Comparison of ENCODE assay signal across 8 mouse cellular contexts in the genomic region with DNA sequence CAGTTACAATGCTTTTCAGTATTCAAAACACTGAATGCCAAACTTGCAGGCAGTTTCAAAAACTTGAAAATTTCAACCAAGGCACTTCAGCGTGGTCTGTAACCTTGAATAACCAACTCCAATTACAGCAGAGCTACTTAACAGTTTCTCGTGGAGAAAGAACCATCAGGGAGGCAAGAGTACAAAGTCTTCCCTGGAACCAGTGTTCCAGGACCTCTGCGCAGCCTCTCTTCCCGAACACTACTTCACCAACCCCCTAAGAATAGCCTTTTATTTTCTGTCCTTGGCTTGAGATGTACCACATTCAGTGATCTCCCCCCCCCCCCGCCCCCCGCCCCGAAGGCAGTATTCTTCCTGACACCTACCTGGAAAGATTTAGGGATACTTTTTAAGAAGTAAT. TPM values are rescaled to one million over a fixed set of nuclear protein-coding genes. Genes with fewer than 3 reads are reported as not detected.
A peak's percentile ranks its signal among the peaks of the same experiment; 100 is the strongest.
DNase-seq lines count a peak whose midpoint lies in the region; ATAC-seq and TF ChIP-seq lines count a peak whose summit lies in the region.

No protein-coding gene starts in this region.

- no peak for TF ChIP-seq CTCF in kidney, adult 2 months (conservative IDR thresholded peaks at IDR 0.05; ENCODE audit: insufficient read depth, insufficient read length, low read depth, low read length)

- H3K27me3 ChIP-seq in embryonic facial prominence, embryonic 11.5 days (ENCODE audit: control insufficient read depth, insufficient read depth, low read length), result no peaks in the 10 kb centered on the region
- H3K27me3 ChIP-seq in kidney, adult 2 months (replicated peaks; ENCODE audit: control insufficient read depth, insufficient read depth, low read length), result no peaks in the 10 kb centered on the region; the same call in 1 of the 2 replicates
- H3K27me3 ChIP-seq in midbrain, embryonic 12.5 days, result peaks cover 4% of the 10 kb centered on the region

- no peaks in the 10 kb centered on the region for H3K9me3 ChIP-seq in embryonic facial prominence, embryonic 11.5 days (replicated peaks; ENCODE audit: control insufficient read depth, low read length)
- no peaks in the 10 kb centered on the region for H3K9me3 ChIP-seq in midbrain, embryonic 12.5 days

- no peak for TF ChIP-seq POLR2A in kidney, adult 2 months (IDR thresholded peaks at IDR 0.05; ENCODE audit: low read depth, low read length)

- no peak for ATAC-seq in embryonic facial prominence, embryonic 11.5 days (replicated peaks; ENCODE audit: insufficient number of reproducible peaks, low FRiP score, low TSS enrichment, low read depth)
- ATAC-seq in midbrain, embryonic 12.5 days (ENCODE audit: low FRiP score, low read depth), result no peak
- no peak for ATAC-seq in granulocyte monocyte progenitor cell, adult 5-6 weeks (replicated peaks; ENCODE audit: poor library complexity, severe bottlenecking)

- WGBS in embryonic facial prominence, embryonic 11.5 days, result 4% methylated on average over 7 of the region's 7 CpGs
- 2% methylated on average over 7 of the region's 7 CpGs for WGBS in kidney, adult 2 months
- 4% methylated on average over 6 of the region's 7 CpGs for WGBS in midbrain, embryonic 12.5 days

- peak overlapping the region; percentile 93 for H3K9ac ChIP-seq in embryonic facial prominence, embryonic 11.5 days (replicated peaks; ENCODE audit: low read length)
- peak overlapping the region; percentile 76 for H3K9ac ChIP-seq in midbrain, embryonic 12.5 days (replicated peaks)

- no peaks in the 10 kb centered on the region for H3K4me1 ChIP-seq in embryonic facial prominence, embryonic 11.5 days (ENCODE audit: control insufficient read depth, insufficient read depth, low read length)
- peaks cover 10% of the 10 kb centered on the region; the same call in 1 of the 2 replicates for H3K4me1 ChIP-seq in kidney, adult 2 months (ENCODE audit: control insufficient read depth, insufficient read depth, low read length)
- peaks cover 25% of the 10 kb centered on the region for H3K4me1 ChIP-seq in midbrain, embryonic 12.5 days

- peak overlapping the region; percentile 92 for H3K4me3 ChIP-seq in embryonic facial prominence, embryonic 11.5 days (ENCODE audit: low read depth, low read length)
- H3K4me3 ChIP-seq in kidney, adult 2 months (ENCODE audit: insufficient read depth, low read depth, low read length), result peak overlapping the region; percentile 74
- peak overlapping the region; percentile 83 for H3K4me3 ChIP-seq in midbrain, embryonic 12.5 days

- no peaks in the 10 kb centered on the region; the same call in 1 of the 2 replicates for H3K36me3 ChIP-seq in embryonic facial prominence, embryonic 11.5 days (replicated peaks; ENCODE audit: control insufficient read depth, insufficient read depth, low read depth, low read length)
- no peaks in the 10 kb centered on the region for H3K36me3 ChIP-seq in kidney, adult 2 months (ENCODE audit: control insufficient read depth, insufficient read depth, low read length)
- H3K36me3 ChIP-seq in midbrain, embryonic 12.5 days, result peaks cover 9% of the 10 kb centered on the region; the same call in 1 of the 2 replicates

- no peak overlapping the region for H3K27ac ChIP-seq in embryonic facial prominence, embryonic 11.5 days (replicated peaks; ENCODE audit: low read depth, low read length)
- H3K27ac ChIP-seq in kidney, adult 2 months (ENCODE audit: insufficient read depth, low read depth, low read length), result no peak overlapping the region
- H3K27ac ChIP-seq in midbrain, embryonic 12.5 days (replicated peaks), result no peak overlapping the region

- peak overlapping the region; percentile 77 for H3K4me2 ChIP-seq in embryonic facial prominence, embryonic 11.5 days (ENCODE audit: low read depth, low read length)
- peak overlapping the region; percentile 86 for H3K4me2 ChIP-seq in midbrain, embryonic 12.5 days (replicated peaks)

- peak; percentile 26 for DNase-seq in embryo, embryonic 10.5 days (ENCODE audit: low spot score)
- no peak for DNase-seq in embryo, embryonic 10 days (ENCODE audit: low spot score)
- no peak for DNase-seq in embryonic facial prominence, embryonic 11.5 days (ENCODE audit: low spot score)
- DNase-seq in kidney, adult 2 months, result peak; percentile 68
- DNase-seq in thymus, postnatal 14 days, result no peak
- no peak for DNase-seq in yolk sac, embryonic 10.5 days (ENCODE audit: low spot score)

RNA-seq across cellular contexts. Expression of gene Pik3c2a, which starts 1.0 kb away (rescaled TPM):
- 28.6 and 29.5 TPM in 2 replicates for polyA plus RNA-seq in embryonic facial prominence, embryonic 11.5 days (2014; fragmentation: Nextera tagmentation; extraction: Ambion mirVana)
- polyA plus RNA-seq in kidney, adult 2 months (2012; rRNA removed), result 5.9 and 8.7 TPM in 2 replicates
- 30.3 and 33.1 TPM in 2 replicates for polyA plus RNA-seq in midbrain, embryonic 12.5 days (2016; fragmentation: Nextera tagmentation; extraction: Ambion mirVana)
- 13.2 and 24.8 TPM in 2 replicates for total RNA-seq in granulocyte monocyte progenitor cell, adult 5-6 weeks (2014; fragmentation: Nextera tagmentation)
- 12.8 and 13.8 TPM in 2 replicates for total RNA-seq in granulocyte monocyte progenitor cell, adult 5-6 weeks (2017)

Comparison
In these comparisons a context has a peak if more than half of its experiments do, and no peak if none do; other contexts are left out.
1. DNase-seq: peak in embryo, embryonic 10.5 days (single experiment) and kidney, adult 2 months (single experiment); none in embryo, embryonic 10 days (single experiment), embryonic facial prominence, embryonic 11.5 days (single experiment), thymus, postnatal 14 days (single experiment) and yolk sac, embryonic 10.5 days (single experiment).
2. Peak in every context shown above with its lines, with median percentiles within 50 percentile points of each other: H3K4me3 ChIP-seq.